Mouse (Mus musculus) activated CD4-positive, CD25-positive, alpha-beta regulatory T cell, adult 4 months (primary cell): ENCODE data around the gene Fzd1. TPM values are rescaled to one million over a fixed set of nuclear protein-coding genes. Genes with fewer than 3 reads are reported as not detected.

ENCODE experiments used
- ATAC-seq: one replicate; pipeline ENCODE4 v1.8.0; 2017
- polyA plus RNA-seq, 2 experiments: library from polyadenylated mRNA; unstranded; fragments of 100-300 nt; shearing (Covaris generic); gene quantifications; one replicate each; pipeline ENCODE4 v1.2.1; 2017

The Fzd1 gene
- not detected for polyA plus RNA-seq

- ATAC-seq: no peak
These were observed at the start of gene Fzd1 for GRCm38 (mm10) chr5:4757902-4758301. Gene Fzd1 (minus strand): TSS chr5:4758035.

DNA sequence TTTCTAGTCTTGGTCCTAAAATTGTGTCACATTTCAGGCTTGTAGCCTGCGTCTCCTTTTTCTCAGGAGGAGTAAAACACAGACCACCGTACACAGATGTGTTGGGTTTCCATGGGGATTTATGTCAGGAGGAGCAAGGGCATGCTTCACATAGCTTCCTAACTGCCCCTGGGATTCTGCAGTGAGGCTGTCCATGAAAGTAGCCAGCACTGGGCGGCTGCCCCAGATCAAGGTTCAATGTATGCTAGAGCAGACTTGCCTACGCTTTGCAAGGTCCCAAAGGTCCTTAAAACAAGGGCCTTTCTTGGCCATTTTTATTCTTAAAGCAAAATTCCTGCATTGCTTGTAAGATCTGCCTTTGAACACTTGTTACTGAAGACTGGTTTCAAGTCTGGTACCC is 47.4 kb upstream of the Fzd1 start:
- ATAC-seq: no peak

- ATAC-seq: no peak
These were observed 45.9 kb upstream of the Fzd1 start for GRCm38 (mm10) chr5:4803708-4804107.

GRCm38 (mm10) chr5:4801971-4802370 is 44.1 kb upstream of the Fzd1 start:
- ATAC-seq: no peak

DNA sequence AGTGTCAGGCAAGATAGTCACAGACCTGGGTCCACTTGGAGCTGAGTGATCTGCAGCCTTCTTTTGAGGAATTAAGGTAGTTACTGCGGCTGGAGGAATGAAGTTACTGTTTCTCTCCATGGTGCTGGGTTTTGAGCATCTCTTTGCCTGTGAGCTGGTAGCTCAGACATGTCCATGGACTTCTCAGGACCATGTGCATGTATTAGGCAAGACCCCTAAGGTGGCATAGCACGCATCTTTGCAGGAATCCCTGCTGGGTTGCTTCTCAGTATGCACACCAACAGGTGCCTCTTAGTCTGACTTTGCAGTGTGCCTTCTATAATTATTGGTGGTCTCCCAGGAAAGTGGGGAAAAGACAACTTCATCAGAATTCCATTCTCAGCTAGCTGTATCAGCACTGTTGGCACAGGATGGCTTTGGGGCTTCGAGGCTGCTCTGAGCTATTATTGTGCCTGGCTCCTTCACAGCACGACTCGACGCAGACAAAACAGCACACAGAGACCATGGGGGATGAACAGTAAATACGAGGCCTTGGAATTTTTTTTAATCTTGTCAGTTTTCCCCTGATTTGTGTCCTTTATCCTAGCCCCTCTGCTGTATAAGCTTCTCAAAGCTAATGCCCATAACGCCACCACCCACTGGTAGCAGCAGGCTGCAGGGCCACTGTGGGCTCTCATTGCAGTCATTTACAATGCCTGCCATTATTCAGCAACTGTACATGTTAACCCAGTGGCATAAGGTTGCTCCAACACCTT is 43.4 kb upstream of the Fzd1 start:
- ATAC-seq: no peak

GRCm38 (mm10) chr5:4791219-4791618 is 33.4 kb upstream of the Fzd1 start:
- ATAC-seq: no peak

DNA sequence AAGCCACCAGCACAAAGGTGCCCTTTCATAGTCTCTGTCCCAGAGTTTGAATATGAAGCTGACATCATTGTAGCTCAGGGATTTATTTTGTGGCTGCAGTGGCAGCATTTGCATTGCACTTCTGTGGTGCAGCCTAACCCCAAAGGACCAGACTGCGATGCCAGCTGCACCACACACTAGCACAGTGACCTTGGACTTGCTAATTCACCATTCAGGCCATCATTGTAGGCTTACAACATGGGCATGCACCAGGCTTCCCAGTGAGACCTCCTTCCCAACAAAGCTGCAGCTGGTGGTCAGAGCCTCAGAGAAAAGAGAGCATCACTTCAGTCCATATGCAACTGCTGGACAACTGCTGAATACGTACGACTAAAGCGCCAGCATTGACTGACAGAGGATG is 32.4 kb upstream of the Fzd1 start:
- no peak for ATAC-seq

- ATAC-seq: no peak
These were observed 30.6 kb upstream of the Fzd1 start for GRCm38 (mm10) chr5:4788484-4788883.

- ATAC-seq: no peak
These were observed 29.0 kb upstream of the Fzd1 start for GRCm38 (mm10) chr5:4786816-4787215.

DNA sequence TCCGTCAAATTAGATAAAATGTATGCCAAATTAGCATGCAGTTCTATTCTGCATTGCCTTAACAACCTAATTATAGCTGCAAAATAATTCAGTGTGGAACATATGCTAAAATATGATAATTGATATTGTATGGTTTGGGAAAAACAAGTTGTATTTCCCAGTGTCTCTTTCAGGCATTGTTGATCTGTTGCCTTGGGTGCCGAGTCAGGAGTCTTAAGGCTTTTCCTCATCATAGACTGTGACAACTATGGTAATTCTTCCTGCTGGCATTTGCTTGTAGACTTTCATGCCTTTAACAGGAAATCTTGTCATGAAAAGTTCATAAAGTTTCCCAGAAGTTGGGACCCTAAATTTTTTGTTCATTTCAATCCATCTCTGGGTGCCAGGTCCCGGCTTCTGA is 20.4 kb upstream of the Fzd1 start:
- ATAC-seq: no peak

DNA sequence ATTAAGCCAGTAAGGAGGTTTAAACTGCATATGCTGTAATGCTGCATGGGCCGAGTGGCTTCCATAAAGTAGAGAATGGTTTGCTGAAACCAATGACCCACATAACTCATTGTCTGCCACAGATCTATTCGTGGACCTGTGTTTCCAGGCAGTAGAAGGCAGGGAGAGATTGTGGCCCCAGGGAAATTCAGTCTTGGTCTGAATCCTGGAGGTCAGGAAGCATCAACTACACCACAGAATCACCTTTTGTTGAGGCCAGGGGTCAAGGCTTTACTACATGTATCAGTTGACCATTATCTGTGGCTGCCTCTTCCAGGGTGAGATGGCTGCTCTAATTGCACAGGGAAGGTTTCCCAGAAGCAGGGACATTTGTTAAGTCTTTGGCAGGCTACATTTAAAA is 18.7 kb upstream of the Fzd1 start:
- no peak for ATAC-seq

- ATAC-seq: no peak
These were observed 15.4 kb upstream of the Fzd1 start for GRCm38 (mm10) chr5:4773090-4773772.

GRCm38 (mm10) chr5:4770609-4771008 is 12.8 kb upstream of the Fzd1 start:
- ATAC-seq: no peak

GRCm38 (mm10) chr5:4767896-4768295 is 10.1 kb upstream of the Fzd1 start:
- no peak for ATAC-seq

DNA sequence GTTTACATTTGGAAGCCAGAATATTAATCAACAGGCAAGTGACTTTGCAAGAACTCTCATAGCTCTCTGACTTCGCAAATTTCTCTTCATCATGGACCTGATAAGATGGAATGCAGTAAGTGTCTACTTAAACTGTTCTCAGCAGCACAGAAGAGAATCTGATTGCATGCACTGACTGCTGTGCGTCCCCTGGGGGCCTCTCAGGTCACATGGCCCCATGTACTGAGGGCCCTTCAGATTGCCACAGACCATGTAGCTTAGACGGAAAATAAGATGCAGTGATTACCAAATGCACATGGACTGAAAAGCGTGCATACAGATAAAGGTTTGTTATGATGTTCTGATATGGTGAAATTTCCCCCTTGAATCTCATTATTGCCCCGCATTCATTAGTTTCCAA is 8.9 kb upstream of the Fzd1 start:
- ATAC-seq: no peak

DNA sequence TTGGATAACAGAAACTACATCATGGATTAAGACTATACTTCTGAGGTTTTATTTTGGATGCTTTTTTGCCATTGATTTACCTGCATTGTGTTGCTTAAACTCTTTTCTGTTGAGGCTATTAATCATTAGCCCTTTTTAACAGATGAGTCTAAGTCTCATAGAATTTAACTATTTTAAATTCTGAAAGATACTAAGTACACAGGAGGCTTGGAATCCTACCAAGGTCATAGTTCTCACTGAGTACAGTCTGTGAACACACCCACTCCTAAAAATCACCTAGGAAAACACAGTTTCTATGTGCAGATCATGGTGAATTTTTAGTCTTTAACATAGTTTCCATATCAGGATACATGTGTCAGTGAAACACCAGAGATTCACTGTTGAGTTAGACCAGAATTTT is 4.1 kb upstream of the Fzd1 start:
- no peak for ATAC-seq

- no peak for ATAC-seq
These were observed 671 bp upstream of the Fzd1 start for GRCm38 (mm10) chr5:4758331-4759080.

GRCm38 (mm10) chr5:4756871-4757711 is 744 bp downstream of the Fzd1 start:
- ATAC-seq: no peak

DNA sequence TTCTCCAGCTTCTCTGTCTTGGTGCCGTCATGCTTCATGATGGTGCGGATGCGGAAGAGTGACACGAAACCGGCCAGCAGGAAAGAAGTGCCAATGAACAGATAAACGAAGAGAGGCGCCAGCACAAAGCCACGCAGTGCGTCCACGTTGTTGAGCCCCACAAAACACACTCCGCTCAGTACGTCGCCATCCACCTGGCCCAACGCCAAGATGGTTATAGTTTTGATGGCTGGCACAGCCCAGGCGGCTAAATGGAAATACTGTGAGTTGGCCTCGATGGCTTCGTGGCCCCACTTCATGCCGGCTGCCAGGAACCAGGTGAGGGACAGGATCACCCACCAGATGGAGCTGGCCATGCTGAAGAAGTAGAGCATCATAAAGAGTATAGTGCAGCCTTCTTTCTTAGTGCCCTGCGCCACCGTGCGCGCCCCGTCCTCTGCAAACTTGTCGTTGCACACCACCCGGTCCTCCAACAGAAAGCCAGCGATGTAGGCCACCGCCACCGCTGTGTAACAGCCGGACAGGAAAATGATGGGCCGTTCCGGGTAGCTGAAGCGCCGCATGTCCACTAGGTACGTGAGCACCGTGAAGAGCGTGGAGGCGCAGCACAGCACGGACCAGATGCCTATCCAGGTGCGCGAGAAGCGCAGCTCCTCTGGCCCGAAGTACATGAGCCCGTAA is 1.7 kb downstream of the Fzd1 start:
- no peak for ATAC-seq

DNA sequence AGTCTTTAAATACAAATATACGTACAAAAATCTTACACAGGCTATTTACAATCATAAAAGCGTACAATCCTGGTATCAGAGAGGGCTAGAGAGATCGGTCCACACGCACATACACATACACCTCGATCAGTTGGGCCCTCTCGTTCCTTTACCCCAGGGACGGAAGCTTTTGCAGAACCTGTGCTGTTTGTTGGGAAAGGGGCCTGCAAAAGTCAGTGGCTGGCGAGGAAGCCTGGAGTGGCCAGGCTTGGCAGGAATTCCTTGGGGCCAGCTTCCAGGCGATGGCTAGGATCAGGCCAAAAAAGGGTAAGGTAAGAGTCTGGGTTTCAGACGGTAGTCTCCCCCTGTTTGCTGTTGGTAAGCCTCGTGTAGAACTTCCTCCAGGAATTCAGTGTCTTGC is 2.5 kb downstream of the Fzd1 start:
- ATAC-seq: no peak

DNA sequence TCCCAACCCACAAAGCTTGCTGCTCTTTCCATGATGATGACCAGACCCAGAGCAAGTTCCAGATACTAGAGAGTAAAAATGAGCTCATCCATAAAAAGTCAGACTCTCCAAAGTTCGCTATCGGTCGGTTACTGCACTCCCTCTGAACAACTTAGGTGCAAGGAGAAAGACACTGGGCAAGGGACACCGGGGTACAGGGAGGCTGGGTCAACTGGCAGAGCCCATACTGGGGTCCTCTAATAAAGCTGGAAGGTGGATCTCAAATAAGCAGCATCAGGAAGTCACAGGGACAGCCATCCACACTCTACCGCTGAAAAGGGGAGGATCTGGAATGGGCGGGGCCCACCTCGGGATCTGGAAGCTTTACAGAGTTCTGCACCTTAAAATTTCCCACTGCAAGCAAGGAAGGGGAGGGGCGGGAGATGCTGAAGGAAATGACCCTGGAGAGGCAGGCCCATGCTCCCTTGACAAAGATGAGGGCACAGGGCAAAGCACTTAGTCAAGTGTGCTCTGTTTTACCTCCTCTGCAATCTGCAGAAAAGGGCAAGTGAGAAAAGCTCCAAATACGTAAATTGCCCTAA is 3.0 kb downstream of the Fzd1 start:
- no peak for ATAC-seq

DNA sequence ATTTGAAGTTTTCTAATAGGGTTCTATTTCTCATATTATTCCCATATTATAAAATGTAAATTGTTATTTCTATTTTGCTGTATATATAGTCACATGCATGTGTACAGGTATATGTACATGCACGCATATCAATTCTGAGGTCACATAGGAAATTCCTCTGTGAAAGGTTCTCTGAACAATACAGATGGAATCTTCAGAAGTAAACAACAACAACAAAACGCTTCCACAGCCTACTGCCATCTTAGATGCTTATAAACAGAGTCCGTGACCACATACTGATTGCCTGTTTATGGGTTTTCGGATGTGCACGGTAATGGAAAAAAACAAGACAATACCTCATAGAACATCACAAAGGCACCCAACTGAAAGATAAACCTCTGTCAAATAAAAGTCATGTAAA is 4.7 kb downstream of the Fzd1 start:
- no peak for ATAC-seq
